Mouse (Mus musculus): Measurements from ENCODE around the gene Map3k7.

The Map3k7 gene

DNA sequence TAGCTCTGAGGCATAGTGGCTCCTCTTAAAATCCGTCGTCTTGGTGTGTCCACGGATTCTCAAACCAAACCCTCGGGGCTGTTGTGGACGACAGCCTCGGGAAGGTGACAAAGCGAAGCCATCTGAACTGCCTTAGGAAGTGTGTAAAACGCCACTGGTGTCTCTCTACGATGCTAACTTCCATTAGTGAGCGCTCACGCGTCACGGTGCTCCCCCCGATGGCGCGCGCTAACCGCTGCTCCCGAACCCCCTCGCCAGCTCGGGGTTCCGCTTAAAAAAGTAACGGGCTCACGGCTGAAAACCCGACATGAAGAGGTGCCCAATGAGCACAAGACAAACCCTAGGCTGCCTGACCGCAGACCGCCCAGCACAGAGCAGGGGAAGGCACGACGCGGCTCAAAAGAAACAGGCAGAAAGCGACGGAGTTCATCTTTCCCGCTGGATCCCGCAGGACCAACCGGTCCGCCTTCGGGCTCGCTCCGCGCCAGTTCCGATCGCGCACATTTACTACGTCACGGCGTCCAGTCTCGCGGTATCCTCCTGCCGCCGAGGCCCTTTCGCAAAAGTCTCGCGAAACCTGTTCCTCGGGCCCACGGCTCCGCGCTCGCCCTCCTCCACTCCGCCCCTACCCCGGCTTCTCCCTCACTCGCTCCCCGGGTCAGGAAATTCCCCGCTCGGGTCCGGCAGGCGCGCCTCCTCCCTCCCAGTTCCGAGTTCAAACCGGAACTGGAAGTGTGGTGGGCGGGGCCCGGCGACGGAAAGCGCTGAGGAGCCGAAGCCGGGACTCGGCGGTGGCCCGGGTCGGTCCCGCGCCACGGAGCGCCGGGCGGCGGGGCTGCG, at the start of gene Map3k7:
Gene Map3k7, plus strand, starts transcription at position 744 of the 840 bp plus-strand sequence.
- DNase-seq = peak; percentile 90 to 91

- DNase-seq = no peak
Observed at GRCm38 (mm10) chr4:31915114-31915513, 48.8 kb upstream of the Map3k7 start.

DNA sequence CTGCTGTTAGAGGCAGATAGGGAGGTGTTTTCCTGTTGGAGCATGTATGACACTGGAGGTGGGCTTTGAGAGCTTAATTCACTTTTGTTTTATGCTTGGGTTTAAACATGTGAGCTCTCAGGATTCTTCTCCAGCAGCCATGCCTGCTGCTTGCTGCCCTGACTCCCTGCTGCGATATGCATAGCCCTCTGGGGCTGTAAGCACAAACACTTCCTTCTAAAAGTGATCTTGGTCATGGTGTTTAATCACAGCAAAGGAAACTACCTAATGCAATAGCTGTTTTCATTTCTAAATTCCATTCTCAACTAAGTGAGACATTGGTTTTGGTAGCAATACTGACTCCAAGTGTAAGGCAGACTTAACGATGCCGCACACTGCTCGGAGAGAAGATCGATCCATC, 45.2 kb upstream of the Map3k7 start:
- DNase-seq = no peak

DNA sequence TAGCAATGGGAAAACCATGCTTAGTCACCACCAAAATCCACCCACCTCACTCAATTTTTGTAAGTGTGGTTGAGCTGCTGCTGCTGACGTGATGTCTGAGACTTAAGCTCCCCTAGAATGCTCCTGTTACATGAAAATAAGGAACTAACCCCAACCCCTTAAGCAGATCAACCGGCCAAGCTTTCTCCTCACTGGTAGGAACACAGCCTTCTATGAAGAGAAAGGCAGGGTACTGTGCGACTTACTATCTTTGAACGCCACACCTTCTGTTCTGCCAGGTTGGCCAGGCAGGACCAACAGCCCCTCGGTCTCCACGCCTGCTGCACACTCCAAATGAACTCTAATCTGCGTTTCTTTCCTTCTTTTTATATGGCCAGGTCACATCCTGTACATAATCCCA, 41.7 kb upstream of the Map3k7 start:
- DNase-seq = no peak

DNA sequence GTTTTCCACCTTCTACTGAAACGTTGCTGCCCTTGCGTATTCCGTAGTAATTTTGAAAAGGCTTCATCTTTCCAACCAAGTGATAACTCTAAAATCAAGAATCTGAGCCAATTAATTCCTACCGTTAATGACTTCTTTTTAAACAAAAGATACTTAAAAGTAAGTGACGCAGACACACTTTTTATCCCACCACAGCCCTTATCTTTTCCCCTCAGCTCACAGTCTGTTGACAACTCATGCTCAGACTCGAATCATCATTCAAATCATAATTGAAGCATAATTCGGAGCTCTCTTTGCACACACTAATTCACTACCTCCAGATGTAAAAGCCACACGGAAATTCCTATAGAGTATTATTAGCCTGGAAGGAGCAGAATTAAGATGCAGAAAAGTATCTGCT, 40.5 kb upstream of the Map3k7 start:
- no peak for DNase-seq

DNA sequence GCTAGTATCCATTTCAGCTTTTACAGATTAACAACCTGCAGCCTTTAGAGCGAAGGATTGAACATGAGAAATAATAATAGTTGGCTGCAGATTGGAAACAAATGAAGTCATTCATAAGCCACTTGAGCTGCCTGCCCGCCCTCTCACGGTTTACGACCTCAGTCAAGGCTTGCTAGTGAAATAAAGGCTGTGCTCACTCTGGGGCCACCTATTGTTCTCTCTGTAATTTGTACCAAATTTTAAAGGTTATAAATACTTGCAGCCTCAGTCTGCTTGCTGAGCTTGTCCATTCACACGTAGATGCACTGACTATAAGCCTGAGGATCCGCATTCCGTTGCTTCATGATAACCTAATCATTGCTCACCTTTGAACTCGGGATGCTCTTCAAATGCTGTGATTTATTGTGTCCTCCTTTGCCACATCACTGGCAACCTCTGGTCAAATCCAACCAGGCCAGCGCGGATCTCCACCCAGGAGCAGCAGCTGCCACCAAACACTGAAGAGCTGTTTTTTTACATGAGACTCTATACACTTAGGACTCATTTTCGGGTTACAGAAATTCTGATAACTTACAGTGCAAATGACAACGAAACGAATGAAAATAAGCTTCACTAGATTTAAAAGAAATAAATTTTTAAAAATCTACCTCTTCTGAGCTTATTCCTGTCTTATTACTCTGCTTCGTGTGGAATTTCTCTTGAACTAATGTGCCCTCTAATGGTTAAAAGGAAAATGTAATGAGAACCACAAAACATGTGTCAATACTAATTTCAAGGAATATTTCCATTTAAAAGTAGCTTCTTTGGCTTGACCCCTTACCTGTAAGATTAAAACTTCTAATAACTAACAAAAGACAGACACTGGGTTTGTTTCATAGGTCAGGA, 39.4 kb upstream of the Map3k7 start:
- DNase-seq = no peak

DNA sequence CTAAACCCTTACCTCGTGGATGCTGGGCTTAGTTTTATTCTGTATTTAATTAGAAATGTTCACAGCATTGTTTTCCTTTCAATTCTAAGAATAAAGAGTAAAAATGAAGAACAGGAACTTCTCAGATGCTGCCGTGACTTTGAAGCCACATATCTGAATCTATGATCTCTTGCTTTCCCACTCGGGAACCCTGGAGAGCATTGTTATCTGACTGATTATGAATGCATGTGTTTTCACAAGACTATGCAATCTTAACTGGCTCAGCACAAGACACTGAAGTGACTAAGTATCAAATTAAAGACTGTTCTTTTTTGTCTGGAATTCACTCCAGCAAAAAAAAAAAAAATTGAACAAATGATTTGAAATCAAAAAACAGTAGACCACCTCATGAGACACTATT, 30.7 kb upstream of the Map3k7 start:
- DNase-seq = no peak

- DNase-seq = no peak
Observed at GRCm38 (mm10) chr4:31935831-31936306, 28.0 kb upstream of the Map3k7 start.

DNA sequence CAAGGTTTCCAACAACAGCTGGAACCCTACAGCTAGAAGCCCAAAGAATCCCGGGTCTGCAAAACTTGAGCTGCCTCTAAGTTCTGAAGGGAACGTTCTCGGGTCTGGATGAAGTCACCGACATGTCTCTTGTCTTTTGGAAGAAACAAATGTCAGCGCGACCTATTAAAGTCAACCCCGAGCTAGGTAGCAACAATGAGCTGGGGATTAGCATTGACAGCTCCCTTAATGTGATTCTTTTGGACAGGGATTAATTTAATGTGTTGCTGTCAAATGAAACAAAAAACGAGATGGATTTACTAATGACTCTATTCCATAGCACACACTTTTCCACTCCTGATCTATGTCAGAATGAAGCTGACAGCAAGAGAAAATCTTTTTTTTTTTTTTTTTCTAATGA, 27.5 kb upstream of the Map3k7 start:
- no peak for DNase-seq

- DNase-seq = no peak
Observed at GRCm38 (mm10) chr4:31936911-31937375, 27.0 kb upstream of the Map3k7 start.

GRCm38 (mm10) chr4:31937376-31938281, 26.3 kb upstream of the Map3k7 start:
- no peak for DNase-seq

DNA sequence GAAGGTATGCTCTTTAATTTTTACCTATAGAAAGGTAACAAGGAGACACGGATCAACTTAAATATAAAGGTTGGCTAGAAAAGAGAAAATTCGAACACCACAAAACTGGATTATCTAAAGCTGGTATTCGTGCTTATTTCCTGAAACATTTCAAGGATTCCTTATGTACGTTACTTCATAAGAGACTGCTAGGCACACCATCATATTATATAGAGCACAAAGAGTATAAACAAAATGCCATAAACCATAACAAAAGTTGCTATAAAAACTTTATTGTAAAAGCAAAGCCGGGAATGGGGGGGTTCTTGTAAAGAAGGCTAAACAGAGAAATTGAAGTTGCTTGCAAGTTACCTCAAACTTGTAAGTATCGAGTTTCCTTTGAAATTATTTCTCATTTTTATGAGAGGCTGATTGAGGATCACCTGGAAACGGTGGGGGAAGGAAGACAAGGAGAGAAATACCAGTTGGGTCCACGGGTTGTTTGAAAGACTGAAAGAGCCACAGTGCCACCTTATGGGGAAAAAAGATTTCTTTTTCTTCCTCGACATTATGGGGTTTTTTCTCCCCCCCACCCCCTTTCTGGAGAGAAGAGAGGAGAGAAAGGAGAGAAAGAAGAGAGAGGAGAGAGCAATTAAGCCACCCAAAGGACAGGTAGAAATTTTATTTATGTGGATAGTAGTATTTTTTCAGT, 25.3 kb upstream of the Map3k7 start:
- no peak for DNase-seq

DNA sequence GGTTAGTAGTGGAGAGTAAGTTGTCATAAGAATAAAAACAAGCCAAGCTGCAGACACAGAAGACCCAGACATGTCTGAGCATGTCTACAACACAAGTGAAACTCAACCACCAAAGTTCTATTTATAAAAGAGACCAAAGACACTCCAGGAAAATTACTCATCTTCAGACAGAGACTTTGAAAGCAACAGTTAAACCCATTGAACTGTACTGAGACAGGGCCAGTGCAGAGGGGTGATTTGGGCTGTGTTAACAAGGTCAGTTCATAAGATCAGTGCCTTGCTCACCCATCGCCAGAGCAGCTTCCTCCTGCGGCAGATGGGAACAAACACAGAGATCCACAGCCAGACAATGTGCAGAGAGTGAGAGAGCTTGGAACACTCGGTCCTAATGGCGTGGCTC, 22.3 kb upstream of the Map3k7 start:
- no peak for DNase-seq

DNA sequence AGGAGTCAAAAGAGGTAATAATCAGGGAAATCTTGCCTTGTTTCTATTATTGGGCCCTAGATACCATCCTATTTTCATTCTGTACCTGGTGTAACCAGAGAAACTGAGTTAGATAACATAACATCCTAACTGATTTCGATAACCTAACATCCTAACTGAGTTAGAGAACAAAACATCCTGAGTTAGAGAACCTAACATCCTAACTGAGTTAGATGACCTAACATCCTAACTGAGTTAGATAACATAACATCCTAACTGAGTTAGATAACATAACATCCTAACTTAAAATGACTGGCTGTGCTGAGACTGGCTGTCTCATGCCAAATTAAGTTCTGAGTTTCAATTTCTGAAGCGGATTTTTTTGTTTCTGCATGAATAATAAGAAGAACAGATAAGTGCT, 20.9 kb upstream of the Map3k7 start:
- DNase-seq = no peak

DNA sequence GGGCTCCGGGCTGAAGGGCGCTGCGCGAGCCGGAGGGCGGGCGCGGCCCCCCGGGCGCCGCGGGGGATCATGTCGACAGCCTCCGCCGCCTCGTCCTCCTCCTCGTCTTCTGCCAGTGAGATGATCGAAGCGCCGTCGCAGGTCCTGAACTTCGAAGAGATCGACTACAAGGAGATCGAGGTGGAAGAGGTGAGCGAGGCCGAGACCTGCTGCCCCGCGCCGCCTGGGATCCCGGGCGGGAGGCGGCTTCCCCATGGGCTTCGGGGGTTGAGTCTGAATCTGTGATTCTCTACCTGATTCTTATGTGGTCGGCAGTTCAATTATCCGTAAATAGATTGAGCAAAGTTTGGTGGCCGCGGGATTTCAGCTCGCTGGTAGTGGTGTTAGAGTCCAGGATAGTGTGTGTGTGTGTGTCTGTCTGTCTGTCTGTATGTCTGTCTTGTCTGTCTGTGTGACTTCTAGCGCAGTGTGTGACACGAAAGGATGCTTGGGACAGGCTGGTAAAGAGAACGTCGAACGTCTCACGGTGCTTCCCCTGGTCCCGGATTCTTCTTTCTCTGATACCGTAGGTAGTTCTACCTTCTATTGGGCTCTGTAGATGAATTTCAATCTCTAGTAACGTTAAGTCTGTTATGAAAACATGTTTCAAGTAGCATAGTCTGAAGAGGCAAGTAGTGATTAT, 438 bp downstream of the Map3k7 start:
- no peak for DNase-seq

DNA sequence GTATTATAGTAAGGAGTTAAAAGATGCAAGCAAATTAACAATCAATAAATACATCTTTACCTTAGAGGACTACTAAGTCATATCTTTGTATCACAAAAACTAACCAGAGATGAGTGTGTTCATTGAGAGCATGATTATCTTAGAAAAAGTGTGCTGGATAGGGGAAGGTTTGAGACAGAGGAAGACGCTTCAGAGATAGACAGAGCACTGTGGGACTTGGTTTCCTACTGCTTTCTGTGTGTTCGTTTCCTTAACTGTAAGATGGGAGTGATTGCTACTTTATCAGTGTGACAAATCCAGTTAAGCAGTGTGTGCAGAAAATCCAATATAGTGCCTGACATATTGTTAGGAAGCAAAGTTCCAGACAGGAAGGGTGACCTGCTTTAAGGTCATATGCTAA, 1.3 kb downstream of the Map3k7 start:
- DNase-seq = no peak

DNA sequence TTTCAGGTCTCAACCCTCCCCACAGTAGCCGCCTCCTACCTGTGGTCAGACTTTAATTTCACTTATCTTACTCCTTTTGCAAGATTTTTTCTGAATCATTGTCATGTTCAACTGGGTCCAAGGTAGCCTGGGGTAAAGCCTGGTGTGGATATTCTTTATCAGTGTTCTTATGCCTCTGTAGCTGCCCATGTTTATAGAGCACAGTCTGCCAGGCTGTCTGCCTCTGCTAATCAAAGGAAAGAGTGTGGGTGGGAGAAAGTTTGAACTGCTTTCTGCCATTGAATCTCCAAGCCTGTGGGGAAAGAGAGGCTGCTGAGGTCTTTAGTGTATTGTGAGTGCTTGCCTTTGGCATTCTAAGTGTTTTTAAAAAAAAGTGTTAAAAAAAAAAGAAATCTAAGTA, 7.5 kb downstream of the Map3k7 start:
- DNase-seq = no peak

GRCm38 (mm10) chr4:31972181-31972580, 8.3 kb downstream of the Map3k7 start:
- no peak for DNase-seq

DNA sequence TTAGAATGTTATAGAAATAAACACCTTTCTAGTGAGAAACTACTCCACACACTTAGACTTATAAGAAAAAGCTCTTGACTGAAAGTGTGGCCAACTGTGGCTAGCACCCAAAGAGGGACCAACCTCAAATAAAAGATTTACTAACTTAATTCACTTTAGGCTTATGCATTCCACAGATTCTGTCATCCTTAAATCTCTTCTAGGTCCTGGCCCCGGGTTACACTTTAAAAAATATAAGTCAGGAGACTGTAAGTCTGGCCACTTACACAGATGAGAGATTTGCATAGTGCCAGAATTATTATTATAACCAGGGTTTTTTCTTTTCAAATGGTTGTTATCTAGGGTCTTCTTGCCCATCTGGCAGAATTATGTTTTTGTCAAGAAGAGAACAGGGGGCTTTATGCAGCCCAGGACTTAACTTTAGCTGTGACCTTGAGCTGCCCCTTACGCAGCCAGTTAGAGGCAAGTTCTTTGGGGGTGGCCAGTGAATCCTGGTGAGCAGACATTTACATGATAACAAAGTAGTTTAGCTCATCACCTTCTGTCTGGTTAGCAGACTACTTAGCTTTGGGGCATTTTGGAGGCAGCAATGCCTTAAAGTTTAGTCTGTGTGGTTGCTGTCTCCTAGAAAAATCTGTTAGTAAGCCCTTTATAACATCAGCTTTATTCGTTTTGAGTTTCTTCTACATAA, 11.5 kb downstream of the Map3k7 start:
- DNase-seq = no peak

DNA sequence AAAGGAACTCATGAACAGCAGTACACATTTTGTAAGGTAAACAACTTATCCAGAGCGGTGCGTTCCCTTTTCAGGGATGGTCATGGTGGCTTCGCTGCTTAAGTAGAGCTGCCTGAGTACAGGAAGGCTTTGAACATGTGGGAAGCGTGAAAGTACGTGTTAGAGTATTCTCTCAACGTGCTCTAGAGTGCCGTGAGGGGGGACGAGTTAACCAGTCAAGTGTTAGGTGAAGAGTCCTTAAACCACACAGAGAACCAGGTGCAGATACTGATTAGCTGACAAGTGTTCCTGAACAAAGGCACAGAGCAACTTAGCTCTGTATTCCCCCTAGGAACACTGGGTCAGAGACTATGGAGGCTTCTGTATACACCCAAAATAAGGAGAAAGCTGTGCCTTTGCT, 18.0 kb downstream of the Map3k7 start:
- DNase-seq = no peak

DNA sequence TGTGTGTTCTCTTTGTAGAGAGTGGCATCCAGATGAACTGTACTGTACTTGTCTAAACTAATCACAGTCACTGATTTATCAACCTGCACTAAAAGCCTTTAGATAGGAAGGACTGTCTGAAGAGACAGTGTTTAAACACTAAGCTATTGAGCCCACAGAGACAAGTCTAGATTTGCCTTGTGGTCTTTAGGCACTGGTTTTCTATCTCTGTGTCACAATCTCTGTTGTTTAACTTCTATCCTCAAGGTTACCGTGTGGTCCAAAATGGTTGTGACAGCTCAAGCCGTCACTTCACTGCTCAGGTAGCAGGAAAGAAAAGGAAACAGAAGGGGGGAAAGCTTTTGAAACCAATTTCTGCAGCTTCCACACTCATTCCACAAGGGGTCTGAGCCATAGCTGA, 29.5 kb downstream of the Map3k7 start:
- no peak for DNase-seq

Data from thymus, postnatal 36 days (tissue).